Mouse (Mus musculus) liver, embryonic 14.5 days (tissue): ENCODE measurements around the gene Rbfox1. TPM values are rescaled to one million over a fixed set of nuclear protein-coding genes. Genes with fewer than 3 reads are reported as not detected.

Experiments
- ATAC-seq: fragments of 200-750 bp; cut with Nextera tagmentation; 2 replicates; pipeline ENCODE4 v1.8.0; 2017; ENCODE audit warnings: moderate number of reproducible peaks, mild to moderate bottlenecking, moderate library complexity; ENCODE audit not compliant: insufficient read depth
- DNase-seq, 3 experiments: peaks; one replicate each; pipeline ENCODE4 v3.0.0-alpha.2; 2012 to 2013; ENCODE audit warnings: low read depth in 3 of 3, low spot score in 3 of 3
- H3K27ac ChIP-seq: fragments of 300-500 bp; sonication (generic); 2 replicates; pipeline ENCODE4 v1.5.1; 2014; ENCODE audit warnings: moderate library complexity, mild to moderate bottlenecking, control low read depth, inconsistent platforms
- H3K27me3 ChIP-seq: fragments of 300-500 bp; sonication (generic); 2 replicates; pipeline ENCODE4 v1.6.1; 2014; ENCODE audit warnings: mild to moderate bottlenecking, low read length, moderate library complexity; ENCODE audit not compliant: control insufficient read depth, insufficient read depth
- H3K36me3 ChIP-seq: fragments of 300-500 bp; sonication (generic); replicated peaks from 2 replicates; pipeline ENCODE4 v1.6.1; 2014; ENCODE audit warnings: low read depth; ENCODE audit not compliant: control insufficient read depth, insufficient read depth
- H3K4me1 ChIP-seq, 2 experiments: fragments of 200-500 bp in 1 of 2; fragments of 300-500 bp in 1 of 2; sonication (generic) in 1 of 2; replicated peaks; 2 replicates each; pipeline ENCODE4 v1.6.1; 2012 to 2014; ENCODE audit warnings: antibody characterized with exemption in 1 of 2, inconsistent platforms in 1 of 2, low read length in 1 of 2; ENCODE audit not compliant: control insufficient read depth in 2 of 2, insufficient read depth in 2 of 2
- H3K4me2 ChIP-seq: fragments of 300-500 bp; sonication (generic); 2 replicates; pipeline ENCODE4 v1.6.1; 2014; ENCODE audit warnings: low read depth, mild to moderate bottlenecking, control low read depth, moderate library complexity
- H3K4me3 ChIP-seq, 2 experiments: fragments of 200-500 bp in 1 of 2; fragments of 300-500 bp in 1 of 2; sonication (generic) in 1 of 2; 2 replicates each; pipeline ENCODE4 v1.5.1; 2012 to 2014; ENCODE audit warnings: low read depth in 2 of 2, low read length in 2 of 2, mild to moderate bottlenecking in 2 of 2, control low read depth in 1 of 2, inconsistent platforms in 1 of 2, moderate library complexity in 1 of 2; ENCODE audit not compliant: insufficient read depth in 1 of 2
- H3K9ac ChIP-seq: fragments of 300-500 bp; sonication (generic); replicated peaks from 2 replicates; pipeline ENCODE4 v1.6.1; 2014; ENCODE audit warnings: mild to moderate bottlenecking, control low read depth, moderate library complexity
- H3K9me3 ChIP-seq: fragments of 300-500 bp; sonication (generic); 2 replicates; pipeline ENCODE4 v1.6.1; 2016; ENCODE audit warnings: low read length, mixed read lengths; ENCODE audit not compliant: control insufficient read depth
- CTCF ChIP-seq: IDR thresholded peaks from 2 replicates; pipeline ENCODE4 v1.5.1; 2016; ENCODE audit warnings: antibody characterized with exemption, low read depth, control low read depth
- EP300 ChIP-seq: IDR thresholded peaks from 2 replicates; pipeline ENCODE4 v1.6.1; 2016; ENCODE audit warnings: antibody characterized with exemption, low read depth
- WGBS: fragments of 180-500 bp; shearing (Covaris S2); extraction: QIAGEN DNeasy Blood & Tissue Kit; methylation state at CpG from one replicate; pipeline ENCODE4 v1.1.7; 2014; ENCODE audit not compliant: insufficient replicate concordance; 5-methylcytosine and 5-hydroxymethylcytosine counted together
- polyA plus RNA-seq, 2 experiments: library from polyadenylated mRNA; depleted of rRNA in 1 of 2; stranded (reverse) in 1 of 2; unstranded in 1 of 2; fragments of >200 nt; fragmentation: Nextera tagmentation in 1 of 2; extraction: Ambion mirVana in 1 of 2; gene quantifications; 2 replicates each; pipeline versions ENCODE4 v1.2.1 to v1.2.3; 2012 to 2014

The Rbfox1 gene
- polyA plus RNA-seq, 2 experiments = 0.02 TPM; not detected in 1

GRCm38 (mm10) chr16:7433296-7433695 lies 1548.1 kb downstream of the Rbfox1 start:
- DNase-seq (no peak), ATAC-seq (no peak)
- Histone ChIP-seq H3K36me3 (no peaks in the 10 kb centered on the region), H3K4me1 (no peaks in the 10 kb centered on the region), H3K4me3 (no peak overlapping the region), H3K4me2 (no peak overlapping the region), H3K9me3 (no peaks in the 10 kb centered on the region), H3K9ac (no peak overlapping the region), H3K27ac (no peak overlapping the region), H3K27me3 (no peaks in the 10 kb centered on the region)
- WGBS = 74% methylated on average over 6 of the region's 6 CpGs
- TF ChIP-seq CTCF (no peak), EP300 (no peak)

- TF ChIP-seq CTCF = no peak
- TF ChIP-seq EP300 = no peak
- DNase-seq = no peak
- Histone ChIP-seq H3K4me1 (no peaks in the 10 kb centered on the region), H3K36me3 (no peaks in the 10 kb centered on the region), H3K9me3 (no peaks in the 10 kb centered on the region), H3K27me3 (no peaks in the 10 kb centered on the region), H3K4me2 (no peak overlapping the region), H3K4me3 (no peak overlapping the region), H3K9ac (no peak overlapping the region), H3K27ac (no peak overlapping the region)
- no peak for ATAC-seq
- 53% methylated on average over 1 of the region's 1 CpGs for WGBS
Measured at GRCm38 (mm10) chr16:7446791-7447290, 1561.7 kb downstream of the Rbfox1 start.

GRCm38 (mm10) chr16:7447718-7448649 lies 1562.8 kb downstream of the Rbfox1 start:
- ATAC-seq = no peak
- Histone ChIP-seq H3K4me3 (no peak overlapping the region), H3K9me3 (no peaks in the 10 kb centered on the region), H3K4me1 (no peaks in the 10 kb centered on the region), H3K36me3 (no peaks in the 10 kb centered on the region), H3K27me3 (no peaks in the 10 kb centered on the region), H3K4me2 (no peak overlapping the region), H3K9ac (no peak overlapping the region), H3K27ac (no peak overlapping the region)
- TF ChIP-seq CTCF = no peak
- TF ChIP-seq EP300 = no peak
- no peak for DNase-seq
- 54% methylated on average over 8 of the region's 8 CpGs for WGBS

GRCm38 (mm10) chr16:7451193-7451592 lies 1566.0 kb downstream of the Rbfox1 start:
- Histone ChIP-seq H3K4me2 (no peak overlapping the region), H3K9me3 (no peaks in the 10 kb centered on the region), H3K9ac (no peak overlapping the region), H3K27me3 (no peaks in the 10 kb centered on the region), H3K4me1 (no peaks in the 10 kb centered on the region), H3K4me3 (no peak overlapping the region), H3K27ac (no peak overlapping the region), H3K36me3 (no peaks in the 10 kb centered on the region)
- 65% methylated on average over 3 of the region's 3 CpGs for WGBS
- no peak for TF ChIP-seq EP300
- no peak for TF ChIP-seq CTCF
- DNase-seq (no peak), ATAC-seq (no peak)

GRCm38 (mm10) chr16:7457571-7457970 lies 1572.4 kb downstream of the Rbfox1 start:
- ATAC-seq (no peak), DNase-seq (no peak)
- no peaks in the 10 kb centered on the region for H3K9me3 ChIP-seq
- no peak overlapping the region for H3K4me3 ChIP-seq
- H3K36me3 ChIP-seq = no peaks in the 10 kb centered on the region
- no peak overlapping the region for H3K4me2 ChIP-seq
- no peak for TF ChIP-seq CTCF
- no peak for TF ChIP-seq EP300
- no peaks in the 10 kb centered on the region for H3K4me1 ChIP-seq
- H3K27me3 ChIP-seq = no peaks in the 10 kb centered on the region
- H3K9ac ChIP-seq = no peak overlapping the region
- H3K27ac ChIP-seq = no peak overlapping the region
- 57% methylated on average over 4 of the region's 4 CpGs for WGBS
